Mouse (Mus musculus) adrenal gland, postnatal 4 days (tissue): ENCODE results near the gene Fuk. TPM values are rescaled to one million over a fixed set of nuclear protein-coding genes. Genes with fewer than 3 reads are reported as not detected.
"Not testable (repeated sequence)": the region's sequence is repeated elsewhere in the genome, so short reads cannot be mapped to it uniquely, and the experiment has no call there.

Experiments
- DNase-seq, 2 experiments: peaks; one replicate each; pipeline ENCODE4 v3.0.0; 2021 to 2022; ENCODE audit warnings: low spot score in 2 of 2, mixed read lengths in 2 of 2
- total RNA-seq, 2 experiments: library from RNA; stranded (reverse); gene quantifications; 2 replicates each; pipeline ENCODE4 v1.2.3; 2021

Gene Fuk
- total RNA-seq, 2 experiments from 2014 or later: 8.9 to 10.9 TPM

DNA sequence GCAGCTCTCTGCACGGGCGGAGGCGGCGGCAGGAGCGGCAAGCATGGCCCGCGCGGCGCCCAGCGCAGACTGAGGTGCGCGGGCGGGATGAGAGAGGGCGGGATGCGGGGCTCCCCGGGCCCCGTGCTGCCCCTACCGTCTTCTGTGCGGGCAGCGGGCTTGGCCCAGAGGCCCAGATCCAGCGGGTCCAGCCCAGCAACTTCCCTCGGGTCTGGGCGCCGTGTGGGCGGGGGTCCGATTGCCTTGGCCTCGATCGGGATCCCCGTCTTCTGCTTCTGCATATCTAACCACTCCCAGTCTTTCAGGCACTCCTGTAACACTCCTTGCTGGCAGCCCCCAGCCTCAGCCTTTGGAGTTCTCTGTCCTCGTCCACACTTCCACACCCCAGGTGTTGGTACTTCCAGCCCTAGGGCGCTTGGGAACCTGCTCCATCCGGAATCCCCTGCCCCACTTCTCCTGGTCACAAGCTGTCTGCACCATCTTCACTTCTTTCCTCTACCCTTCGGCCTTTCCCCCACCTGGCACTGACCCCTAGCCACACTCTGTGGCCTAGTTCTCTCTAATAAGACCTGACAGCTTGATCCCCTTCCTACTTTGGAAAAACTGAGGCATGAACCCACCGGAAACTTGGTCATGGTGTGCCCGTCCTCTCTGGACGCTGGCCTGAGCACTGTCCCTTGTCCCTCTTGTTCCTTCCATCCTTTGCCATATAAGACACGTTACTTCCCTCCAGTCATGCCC is 17.9 kb upstream of the Fuk start:
- no peak for DNase-seq

GRCm38 (mm10) chr8:110919341-110920031 is 17.2 kb upstream of the Fuk start, which contains the start of gene St3gal2:
TSS of gene St3gal2 (plus strand) at chr8:110919922.
- peak; percentile 41 to 72 for DNase-seq

DNA sequence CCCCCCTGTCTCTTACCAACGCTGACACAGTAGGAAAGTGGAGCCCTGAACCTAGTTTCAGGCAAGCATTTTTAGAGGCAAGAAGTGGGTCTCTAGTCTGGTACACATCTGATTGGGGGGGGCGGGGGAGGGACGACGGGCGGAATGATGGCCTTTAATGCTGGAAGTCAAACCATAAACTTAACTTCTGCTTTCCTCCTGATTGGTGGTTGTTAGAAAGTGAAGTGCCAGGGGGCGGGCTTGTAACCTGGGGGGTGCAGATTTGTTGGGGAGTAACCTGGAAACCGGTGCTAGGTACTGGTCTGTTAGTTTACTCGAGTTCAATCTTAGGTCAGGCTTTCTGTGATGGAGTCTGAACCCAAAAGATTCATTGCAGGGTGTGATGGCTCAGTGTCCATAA is 16.2 kb upstream of the Fuk start:
- DNase-seq: no peak

DNA sequence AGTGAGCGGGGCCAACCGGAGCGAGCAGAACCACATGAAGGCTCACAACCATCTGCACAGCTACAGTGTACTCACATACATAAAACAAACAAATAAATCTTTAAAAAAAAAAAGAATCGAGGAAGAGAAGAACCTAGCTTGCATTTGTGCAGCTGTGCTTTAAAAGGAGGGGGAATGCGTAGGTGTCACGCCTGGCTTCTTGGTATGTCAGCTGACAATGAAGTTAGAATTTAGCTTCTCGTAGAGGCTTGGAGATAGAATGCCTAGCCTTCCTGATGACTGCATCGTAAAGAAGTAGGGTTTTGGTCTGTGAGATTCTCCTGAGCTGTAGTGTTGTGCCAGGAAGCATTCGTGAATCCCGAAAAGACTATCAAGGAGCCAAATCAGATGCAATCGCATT is 15.7 kb upstream of the Fuk start:
- DNase-seq: no peak

DNA sequence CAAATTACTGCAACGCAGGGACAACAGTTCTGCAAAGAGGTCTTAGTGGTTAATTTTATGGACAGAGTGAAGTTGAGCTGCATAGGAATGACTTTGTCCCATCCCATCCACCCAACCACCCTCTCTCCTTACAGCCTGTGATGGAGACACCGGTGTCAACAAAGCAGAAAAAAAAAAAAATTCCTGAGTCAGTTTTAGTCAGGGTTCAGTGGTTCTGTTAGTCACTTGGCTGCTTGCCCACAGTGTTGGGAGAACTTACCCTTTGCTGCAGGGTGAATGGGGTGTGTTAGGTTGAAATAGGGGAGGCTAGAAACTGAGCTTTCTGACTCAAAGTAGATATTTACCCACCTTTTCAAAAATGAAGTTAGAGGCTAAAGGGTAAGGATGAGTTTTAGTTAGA is 15.1 kb upstream of the Fuk start:
- DNase-seq: peak in 1 of 2 experiments; percentile 22

- no peak for DNase-seq
Observed at GRCm38 (mm10) chr8:110911576-110912570, 9.6 kb upstream of the Fuk start.

- not testable (repeated sequence) for DNase-seq
Observed at GRCm38 (mm10) chr8:110909850-110910249, 7.6 kb upstream of the Fuk start.

GRCm38 (mm10) chr8:110906682-110907081 is 4.4 kb upstream of the Fuk start:
- no peak for DNase-seq

DNA sequence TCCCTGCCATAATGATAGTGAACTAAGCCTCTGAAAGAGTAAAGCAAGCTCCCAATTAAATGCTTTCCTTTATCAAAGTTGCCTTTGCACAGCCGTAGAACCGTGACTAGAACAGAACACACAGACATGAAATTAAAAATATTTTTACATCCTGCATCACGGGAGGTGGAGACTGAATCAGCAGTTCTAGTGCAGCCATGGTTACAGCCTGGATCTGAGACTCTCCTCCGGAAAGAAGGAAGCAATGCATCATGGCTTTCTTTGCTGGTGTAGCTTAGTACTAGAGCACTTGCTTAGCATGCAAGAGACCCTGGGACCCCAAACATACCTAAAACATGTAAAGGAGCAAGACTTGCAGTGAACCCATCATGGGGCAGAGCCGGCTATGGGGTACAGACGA is 3.1 kb upstream of the Fuk start:
- no peak for DNase-seq

DNA sequence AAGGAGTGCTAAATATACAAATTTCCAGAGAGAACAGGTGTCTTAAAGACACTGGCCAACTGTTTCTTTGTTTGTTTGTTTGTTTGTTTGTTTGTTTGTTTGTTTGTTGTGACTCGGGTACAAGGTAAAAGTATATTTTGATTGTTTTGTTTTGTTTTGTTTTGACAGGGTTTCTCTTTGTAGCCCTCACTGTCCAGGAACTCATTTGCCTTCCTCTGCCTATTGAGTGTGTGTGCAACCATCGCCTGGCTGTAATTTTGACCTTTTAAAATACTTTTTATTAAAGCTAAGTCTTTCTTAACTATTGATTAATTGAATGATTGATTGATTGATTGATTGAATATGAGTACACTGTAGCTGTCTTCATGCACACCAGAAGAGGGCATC is 284 bp upstream of the Fuk start:
- DNase-seq: no peak

DNA sequence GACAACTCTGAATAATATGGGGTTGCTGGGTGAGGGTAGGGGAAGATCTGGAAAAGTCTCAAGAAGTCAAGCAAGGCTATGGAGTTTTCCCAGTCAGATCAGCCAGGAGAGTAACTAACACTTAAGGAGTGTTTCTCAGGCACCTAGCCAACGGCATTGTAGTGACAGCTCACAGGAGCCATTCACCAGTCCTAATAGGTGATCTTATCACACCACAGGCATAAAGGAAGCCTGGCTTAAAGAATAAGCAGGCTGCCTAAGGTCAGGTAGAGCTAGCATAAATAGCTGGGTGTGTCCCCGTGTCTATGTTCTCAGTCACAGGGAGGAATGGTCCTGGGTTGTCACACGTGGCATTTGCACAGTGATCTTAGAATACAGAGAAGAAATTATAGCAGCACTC is 1.2 kb downstream of the Fuk start:
- DNase-seq: no peak

GRCm38 (mm10) chr8:110897495-110897894 is 4.8 kb downstream of the Fuk start:
- no peak for DNase-seq

- DNase-seq: no peak
Observed at GRCm38 (mm10) chr8:110895812-110896211, 6.5 kb downstream of the Fuk start.

DNA sequence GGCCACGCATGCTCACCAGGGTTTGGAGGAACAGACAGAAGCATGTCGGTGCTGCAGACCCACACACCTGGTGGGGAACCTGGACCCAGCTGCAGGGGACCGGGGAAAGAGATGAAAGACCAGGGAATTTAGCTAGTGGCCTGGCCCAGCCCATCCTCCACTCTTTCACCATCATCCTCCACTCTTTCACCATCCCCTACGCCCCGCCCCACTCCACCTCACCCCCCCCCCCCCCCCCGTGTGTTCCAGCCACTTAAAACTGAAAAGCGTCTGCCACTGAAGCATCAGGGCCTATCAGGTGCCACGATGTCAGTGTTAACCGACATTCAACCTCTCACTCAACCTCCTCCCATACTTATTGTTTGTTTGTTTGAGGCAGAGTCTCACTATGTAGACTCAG is 7.0 kb downstream of the Fuk start:
- DNase-seq: no peak

DNA sequence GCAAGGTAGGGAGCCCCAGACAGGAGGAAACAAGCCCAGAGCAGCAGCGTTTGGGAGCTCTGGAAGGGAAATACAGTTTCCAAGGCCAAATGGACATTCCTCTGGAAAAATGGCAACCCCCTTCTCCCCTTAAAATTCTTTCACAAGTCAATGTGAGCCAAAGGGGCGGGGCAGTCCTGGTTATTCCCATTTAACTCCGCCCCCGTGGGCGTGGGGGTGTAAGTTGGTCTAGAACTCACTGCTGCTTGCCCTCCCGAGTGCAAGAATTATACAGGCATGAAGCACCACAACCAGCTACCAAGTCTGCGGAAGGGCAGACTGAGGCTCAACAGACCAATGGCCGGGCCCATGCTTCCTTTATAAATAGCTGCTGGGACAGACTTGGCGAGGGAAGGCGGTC is 7.4 kb downstream of the Fuk start:
- no peak for DNase-seq

GRCm38 (mm10) chr8:110892913-110893312 is 9.4 kb downstream of the Fuk start:
- no peak for DNase-seq

DNA sequence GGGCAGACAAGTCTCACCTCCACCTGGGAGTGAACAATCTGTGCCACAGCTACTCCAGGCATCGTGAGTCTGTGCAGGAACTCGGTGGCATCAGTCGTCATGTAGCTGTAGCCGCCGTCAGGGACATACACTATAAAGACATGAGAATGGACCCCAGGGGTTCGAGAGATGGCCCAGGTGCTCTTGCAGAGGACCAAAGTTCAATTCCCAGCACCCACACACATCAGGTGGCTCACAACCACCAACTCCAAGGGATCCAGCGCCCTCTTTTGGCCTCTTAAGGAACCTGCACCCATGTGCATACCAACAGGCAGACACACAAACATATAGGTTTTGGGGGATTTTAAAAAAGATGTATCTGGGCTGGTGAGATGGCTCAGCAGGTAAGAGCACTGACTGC is 10.2 kb downstream of the Fuk start:
- DNase-seq: no peak

GRCm38 (mm10) chr8:110889904-110890470 is 12.3 kb downstream of the Fuk start:
- DNase-seq: no peak

DNA sequence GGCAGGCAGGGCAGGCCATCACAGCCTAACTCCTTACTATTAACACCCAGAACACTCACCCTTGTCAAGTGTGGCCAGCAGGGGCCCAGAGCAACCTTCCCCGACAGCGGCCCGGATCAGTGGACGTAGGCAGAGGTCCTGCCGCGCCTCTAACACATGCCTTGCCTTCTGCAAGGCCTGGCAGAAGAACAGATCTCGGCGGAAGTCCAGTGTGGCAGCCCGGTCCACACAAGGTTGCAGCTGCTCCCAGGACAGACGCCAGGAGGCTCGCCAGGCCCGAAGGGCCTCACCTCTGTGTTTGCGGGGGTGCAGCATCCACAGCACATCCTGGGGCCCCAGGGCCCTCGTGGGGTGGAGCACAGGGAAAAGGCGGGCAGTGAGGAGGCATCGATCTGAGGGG is 13.4 kb downstream of the Fuk start:
- no peak for DNase-seq

DNA sequence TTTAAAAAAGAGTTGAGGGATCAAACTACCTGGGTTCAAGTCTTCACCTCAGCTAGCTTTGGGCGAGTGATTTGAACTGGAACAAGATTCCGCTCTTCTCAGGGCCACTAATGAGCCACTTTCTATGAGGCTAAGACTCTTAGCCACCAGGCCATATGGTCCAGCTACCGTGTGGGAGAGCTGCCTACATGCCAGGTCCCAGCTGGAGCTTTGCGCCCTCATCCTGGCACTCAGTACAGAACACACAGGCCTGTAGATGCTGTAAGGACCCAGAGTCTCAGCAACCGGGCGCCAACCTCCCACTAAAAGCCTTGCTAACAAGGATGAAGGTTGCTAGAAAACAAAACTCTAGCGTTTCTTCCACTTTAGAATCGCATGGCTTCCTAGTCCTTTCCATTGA is 13.8 kb downstream of the Fuk start:
- no peak for DNase-seq

DNA sequence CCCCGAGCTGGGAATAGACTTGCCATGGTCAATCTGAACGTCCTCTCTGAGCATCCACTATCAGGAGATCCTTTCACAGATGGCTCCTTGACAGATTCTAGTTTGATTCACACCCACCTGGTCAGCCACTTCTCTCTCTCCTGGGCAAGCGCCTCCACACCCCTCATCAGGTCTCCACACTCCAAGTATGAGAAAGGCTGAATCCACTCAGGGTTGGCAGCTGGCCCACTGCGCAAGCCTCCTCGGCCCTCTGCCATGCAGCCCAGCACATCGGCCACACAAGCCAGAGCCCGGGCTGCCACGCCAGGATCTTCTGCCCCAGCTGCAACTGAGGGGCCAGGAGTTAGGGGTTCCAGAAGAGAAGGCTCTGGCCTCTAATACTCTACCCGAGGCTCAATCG is 14.7 kb downstream of the Fuk start:
- DNase-seq: no peak
